In genomic region chr7:112024446-112024730, GRCm38 (mm10) we compare ENCODE assay signal across 8 mouse cellular contexts. TPM values are rescaled to one million over a fixed set of nuclear protein-coding genes. Genes with fewer than 3 reads are reported as not detected.
DNase-seq lines count a peak whose midpoint lies in the region; ATAC-seq lines count a peak whose summit lies in the region.

No protein-coding gene starts in this region.

- H3K27me3 ChIP-seq in lung, embryonic 16.5 days (ENCODE audit: control insufficient read depth, insufficient read depth, low read depth, low read length): no peaks in the 10 kb centered on the region
- H3K27me3 ChIP-seq in forebrain, embryonic 11.5 days (ENCODE audit: control insufficient read depth, insufficient read depth, low read length): no peaks in the 10 kb centered on the region
- no peaks in the 10 kb centered on the region for H3K27me3 ChIP-seq in limb, embryonic 12.5 days

- peak overlapping the region; percentile 99 for H3K9ac ChIP-seq in lung, embryonic 16.5 days (ENCODE audit: low read length)
- H3K9ac ChIP-seq in forebrain, embryonic 11.5 days (ENCODE audit: low read length): peak overlapping the region; percentile 98
- peak overlapping the region; percentile 98 for H3K9ac ChIP-seq in limb, embryonic 12.5 days (replicated peaks)

- peak overlapping the region; percentile 95 for H3K4me3 ChIP-seq in lung, embryonic 16.5 days (ENCODE audit: low read length)
- peak overlapping the region; percentile 93 for H3K4me3 ChIP-seq in forebrain, embryonic 11.5 days (ENCODE audit: low read depth, low read length)
- H3K4me3 ChIP-seq in limb, embryonic 12.5 days (replicated peaks): peak overlapping the region; percentile 94

- no peak for DNase-seq in lung, adult 18-20 months
- DNase-seq in forebrain, embryonic 11.5 days (ENCODE audit: low spot score): no peak
- DNase-seq in skeletal muscle tissue, adult 2 months (ENCODE audit: low read depth, low spot score): peak; percentile 39
- DNase-seq in gastrocnemius, postnatal 4 days (ENCODE audit: low spot score in 2 of 2): no peak
- DNase-seq in testis, postnatal 10 days (ENCODE audit: low spot score): no peak
- DNase-seq in frontal cortex, adult 2 months (ENCODE audit: extremely low spot score in 1 of 2, low spot score in 1 of 2): no peak

- WGBS in lung, embryonic 16.5 days: 6% methylated on average over 7 of the region's 7 CpGs
- WGBS in forebrain, embryonic 11.5 days: 40% methylated on average over 7 of the region's 7 CpGs
- WGBS in limb, embryonic 12.5 days: 27% methylated on average over 7 of the region's 7 CpGs

- no peak for ATAC-seq in lung, embryonic 16.5 days (ENCODE audit: low read depth)
- no peak for ATAC-seq in forebrain, embryonic 11.5 days (replicated peaks; ENCODE audit: low FRiP score)
- no peak for ATAC-seq in limb, embryonic 12.5 days (ENCODE audit: insufficient number of reproducible peaks, insufficient read depth, low FRiP score, low TSS enrichment, low read depth)

- no peaks in the 10 kb centered on the region for H3K36me3 ChIP-seq in lung, embryonic 16.5 days (ENCODE audit: control insufficient read depth, insufficient read depth, low read length)
- H3K36me3 ChIP-seq in forebrain, embryonic 11.5 days (ENCODE audit: control insufficient read depth, insufficient read depth, low read length): no peaks in the 10 kb centered on the region
- peaks cover 11% of the 10 kb centered on the region; the same call in 1 of the 2 replicates for H3K36me3 ChIP-seq in limb, embryonic 12.5 days

- H3K27ac ChIP-seq in lung, embryonic 16.5 days (ENCODE audit: low read length): peak overlapping the region; percentile 98
- H3K27ac ChIP-seq in forebrain, embryonic 11.5 days (ENCODE audit: low read depth, low read length): no peak overlapping the region
- H3K27ac ChIP-seq in limb, embryonic 12.5 days: peak overlapping the region; percentile 99

- H3K9me3 ChIP-seq in lung, embryonic 16.5 days (ENCODE audit: control insufficient read depth, low read length): no peaks in the 10 kb centered on the region
- H3K9me3 ChIP-seq in forebrain, embryonic 11.5 days (ENCODE audit: control insufficient read depth, low read length): no peaks in the 10 kb centered on the region
- H3K9me3 ChIP-seq in limb, embryonic 12.5 days: no peaks in the 10 kb centered on the region

- H3K4me2 ChIP-seq in lung, embryonic 16.5 days (ENCODE audit: low read depth, low read length): peak overlapping the region; percentile 85
- H3K4me2 ChIP-seq in forebrain, embryonic 11.5 days (ENCODE audit: low read depth, low read length, severe bottlenecking): peak overlapping the region; percentile 71
- peak overlapping the region; percentile 76 for H3K4me2 ChIP-seq in limb, embryonic 12.5 days

- H3K4me1 ChIP-seq in lung, embryonic 16.5 days (replicated peaks; ENCODE audit: control insufficient read depth, insufficient read depth, low read length): peaks cover 37% of the 10 kb centered on the region
- peaks cover 7% of the 10 kb centered on the region; the same call in 1 of the 2 replicates for H3K4me1 ChIP-seq in forebrain, embryonic 11.5 days (replicated peaks; ENCODE audit: control insufficient read depth, insufficient read depth, low read length)
- peaks cover 27% of the 10 kb centered on the region for H3K4me1 ChIP-seq in limb, embryonic 12.5 days (replicated peaks)

RNA-seq across cellular contexts. Expression of gene Usp47, which starts 1.1 kb away (rescaled TPM):
- polyA plus RNA-seq in lung, embryonic 16.5 days (2015; fragmentation: Nextera tagmentation; extraction: Ambion mirVana): 64.6 and 71.5 TPM in 2 replicates
- 107 and 114 TPM in 2 replicates for polyA plus RNA-seq in forebrain, embryonic 11.5 days (2014; fragmentation: Nextera tagmentation; extraction: Ambion mirVana)
- polyA plus RNA-seq in limb, embryonic 12.5 days (2016; fragmentation: Nextera tagmentation; extraction: Ambion mirVana): 102 and 107 TPM in 2 replicates
- 100 to 1,000 TPM; 164 to 168 TPM for total RNA-seq in gastrocnemius, postnatal 4 days (2021)
- polyA plus RNA-seq in frontal cortex, adult 2 months (2012; rRNA removed): 36.1 and 40.0 TPM in 2 replicates
